Mouse (Mus musculus) embryonic facial prominence, embryonic 10.5 days (tissue): ENCODE results near the gene Caprin1. TPM values are rescaled to one million over a fixed set of nuclear protein-coding genes. Genes with fewer than 3 reads are reported as not detected.

Experiments
- DNase-seq: peaks from one replicate; pipeline ENCODE4 v3.0.0-alpha.2; 2017; ENCODE audit warnings: low spot score
- H3K27ac ChIP-seq: fragments of 300-500 bp; sonication (generic); replicated peaks from 2 replicates; pipeline ENCODE4 v1.5.1; 2016; ENCODE audit warnings: mild to moderate bottlenecking
- H3K27me3 ChIP-seq: fragments of 300-500 bp; sonication (generic); replicated peaks from 2 replicates; pipeline ENCODE4 v1.6.1; 2016; ENCODE audit warnings: low read depth, mild to moderate bottlenecking; ENCODE audit not compliant: poor library complexity, severe bottlenecking
- H3K36me3 ChIP-seq: fragments of 300-500 bp; sonication (generic); replicated peaks from 2 replicates; pipeline ENCODE4 v1.6.1; 2016; ENCODE audit warnings: mild to moderate bottlenecking, moderate library complexity
- H3K4me1 ChIP-seq: fragments of 300-500 bp; sonication (generic); 2 replicates; pipeline ENCODE4 v1.6.1; 2016
- H3K4me3 ChIP-seq: fragments of 300-500 bp; sonication (generic); 2 replicates; pipeline ENCODE4 v1.5.1; 2016; ENCODE audit warnings: mild to moderate bottlenecking, moderate library complexity
- H3K9me3 ChIP-seq: fragments of 300-500 bp; sonication (generic); 2 replicates; pipeline ENCODE4 v1.6.1; 2016; ENCODE audit warnings: mild to moderate bottlenecking
- WGBS: fragments of 180-500 bp; shearing (Covaris S2); methylation state at CpG from one replicate; pipeline ENCODE4 v1.1.7; 2016; 5-methylcytosine and 5-hydroxymethylcytosine counted together
- polyA plus RNA-seq: library from polyadenylated mRNA; unstranded; fragments of >200 nt; fragmentation: Nextera tagmentation; extraction: Ambion mirVana; gene quantifications from 2 replicates; pipeline ENCODE4 v1.2.1, GENCODE M21; 2016

Caprin1 gene
- polyA plus RNA-seq, 1 experiment from 2014 or later, result 533 TPM

GRCm38 (mm10) chr2:103746096-103746495 lies 51.4 kb downstream of the Caprin1 start:
- peaks cover 97% of the 10 kb centered on the region for H3K36me3 ChIP-seq
- H3K4me1 ChIP-seq, result no peaks in the 10 kb centered on the region
- no peaks in the 10 kb centered on the region for H3K9me3 ChIP-seq
- H3K27ac ChIP-seq, result no peak overlapping the region
- H3K4me3 ChIP-seq, result no peak overlapping the region
- DNase-seq, result no peak
- WGBS, result 85% methylated on average over 2 of the region's 2 CpGs
- H3K27me3 ChIP-seq, result no peaks in the 10 kb centered on the region

GRCm38 (mm10) chr2:103745481-103745880 lies 52.0 kb downstream of the Caprin1 start:
- no peaks in the 10 kb centered on the region for H3K4me1 ChIP-seq
- no peaks in the 10 kb centered on the region for H3K9me3 ChIP-seq
- WGBS, result 89% methylated on average over 5 of the region's 5 CpGs
- H3K36me3 ChIP-seq, result peaks cover 97% of the 10 kb centered on the region
- no peak overlapping the region for H3K4me3 ChIP-seq
- no peak for DNase-seq
- H3K27ac ChIP-seq, result no peak overlapping the region
- no peaks in the 10 kb centered on the region for H3K27me3 ChIP-seq

GRCm38 (mm10) chr2:103743988-103744387 lies 53.5 kb downstream of the Caprin1 start:
- H3K4me1 ChIP-seq, result no peaks in the 10 kb centered on the region
- peaks cover 97% of the 10 kb centered on the region for H3K36me3 ChIP-seq
- no peak overlapping the region for H3K27ac ChIP-seq
- H3K9me3 ChIP-seq, result no peaks in the 10 kb centered on the region
- H3K27me3 ChIP-seq, result no peaks in the 10 kb centered on the region
- peak; percentile 75 for DNase-seq
- WGBS, result 88% methylated on average over 7 of the region's 7 CpGs
- no peak overlapping the region for H3K4me3 ChIP-seq

GRCm38 (mm10) chr2:103743536-103743935 lies 53.9 kb downstream of the Caprin1 start:
- no peak overlapping the region for H3K27ac ChIP-seq
- DNase-seq, result no peak
- H3K4me1 ChIP-seq, result no peaks in the 10 kb centered on the region
- no peak overlapping the region for H3K4me3 ChIP-seq
- H3K27me3 ChIP-seq, result no peaks in the 10 kb centered on the region
- 94% methylated on average over 2 of the region's 2 CpGs for WGBS
- no peaks in the 10 kb centered on the region for H3K9me3 ChIP-seq
- peaks cover 97% of the 10 kb centered on the region for H3K36me3 ChIP-seq

GRCm38 (mm10) chr2:103742821-103743220 lies 54.6 kb downstream of the Caprin1 start:
- Histone ChIP-seq H3K27ac (no peak overlapping the region), H3K4me1 (no peaks in the 10 kb centered on the region), H3K4me3 (no peak overlapping the region), H3K36me3 (peaks cover 92% of the 10 kb centered on the region), H3K27me3 (no peaks in the 10 kb centered on the region), H3K9me3 (no peaks in the 10 kb centered on the region)
- WGBS, result 95% methylated on average over 6 of the region's 6 CpGs
- no peak for DNase-seq

- Histone ChIP-seq H3K9me3 (no peaks in the 10 kb centered on the region), H3K4me1 (peaks cover 5% of the 10 kb centered on the region; the same call in 1 of the 2 replicates), H3K4me3 (no peak overlapping the region), H3K27ac (no peak overlapping the region), H3K36me3 (peaks cover 100% of the 10 kb centered on the region), H3K27me3 (no peaks in the 10 kb centered on the region)
- no peak for DNase-seq
- WGBS, result 92% methylated on average over 6 of the region's 6 CpGs
These were observed 66.0 kb downstream of the Caprin1 start for GRCm38 (mm10) chr2:103731423-103731822.

GRCm38 (mm10) chr2:103730999-103731398 lies 66.5 kb downstream of the Caprin1 start:
- Histone ChIP-seq H3K27ac (no peak overlapping the region), H3K4me3 (no peak overlapping the region), H3K36me3 (peaks cover 100% of the 10 kb centered on the region), H3K9me3 (no peaks in the 10 kb centered on the region), H3K4me1 (peaks cover 5% of the 10 kb centered on the region; the same call in 1 of the 2 replicates), H3K27me3 (no peaks in the 10 kb centered on the region)
- DNase-seq, result no peak
- 83% methylated on average over 8 of the region's 8 CpGs for WGBS

- DNase-seq, result no peak
- Histone ChIP-seq H3K36me3 (peaks cover 100% of the 10 kb centered on the region), H3K9me3 (no peaks in the 10 kb centered on the region), H3K4me3 (no peak overlapping the region), H3K4me1 (no peaks in the 10 kb centered on the region), H3K27me3 (no peaks in the 10 kb centered on the region), H3K27ac (no peak overlapping the region)
- 89% methylated on average over 12 of the region's 12 CpGs for WGBS
These were observed 69.4 kb downstream of the Caprin1 start for GRCm38 (mm10) chr2:103728027-103728540.

- H3K27me3 ChIP-seq, result no peaks in the 10 kb centered on the region
- H3K27ac ChIP-seq, result no peak overlapping the region
- H3K9me3 ChIP-seq, result no peaks in the 10 kb centered on the region
- no peak overlapping the region for H3K4me3 ChIP-seq
- WGBS, result 89% methylated on average over 2 of the region's 2 CpGs
- H3K4me1 ChIP-seq, result no peaks in the 10 kb centered on the region
- H3K36me3 ChIP-seq, result peaks cover 95% of the 10 kb centered on the region
- no peak for DNase-seq
These were observed 72.9 kb downstream of the Caprin1 start for GRCm38 (mm10) chr2:103724521-103724920.

- Histone ChIP-seq H3K36me3 (peaks cover 82% of the 10 kb centered on the region), H3K27ac (no peak overlapping the region), H3K9me3 (no peaks in the 10 kb centered on the region), H3K4me3 (no peak overlapping the region), H3K27me3 (no peaks in the 10 kb centered on the region), H3K4me1 (no peaks in the 10 kb centered on the region; the same call in 1 of the 2 replicates)
- 94% methylated on average over 7 of the region's 7 CpGs for WGBS
- no peak for DNase-seq
These were observed 78.2 kb downstream of the Caprin1 start for GRCm38 (mm10) chr2:103719292-103719646.

- Histone ChIP-seq H3K9me3 (no peaks in the 10 kb centered on the region), H3K36me3 (peaks cover 77% of the 10 kb centered on the region), H3K4me3 (no peak overlapping the region), H3K27ac (no peak overlapping the region), H3K4me1 (no peaks in the 10 kb centered on the region; the same call in 1 of the 2 replicates), H3K27me3 (no peaks in the 10 kb centered on the region)
- WGBS, result 68% methylated on average over 8 of the region's 8 CpGs
- DNase-seq, result peak; percentile 82
These were observed 78.7 kb downstream of the Caprin1 start for GRCm38 (mm10) chr2:103718594-103719291.

GRCm38 (mm10) chr2:103714412-103714811 lies 83.0 kb downstream of the Caprin1 start:
- Histone ChIP-seq H3K36me3 (peaks cover 76% of the 10 kb centered on the region), H3K4me3 (no peak overlapping the region), H3K4me1 (peaks cover 3% of the 10 kb centered on the region), H3K27ac (no peak overlapping the region), H3K27me3 (no peaks in the 10 kb centered on the region), H3K9me3 (no peaks in the 10 kb centered on the region)
- 60% methylated on average over 4 of the region's 4 CpGs for WGBS
- no peak for DNase-seq

- no peaks in the 10 kb centered on the region for H3K27me3 ChIP-seq
- peaks cover 79% of the 10 kb centered on the region for H3K36me3 ChIP-seq
- no peak overlapping the region for H3K27ac ChIP-seq
- H3K9me3 ChIP-seq, result no peaks in the 10 kb centered on the region
- H3K4me3 ChIP-seq, result no peak overlapping the region
- H3K4me1 ChIP-seq, result peaks cover 5% of the 10 kb centered on the region
- no peak for DNase-seq
- 89% methylated on average over 7 of the region's 7 CpGs for WGBS
These were observed 83.6 kb downstream of the Caprin1 start for GRCm38 (mm10) chr2:103713831-103714230.
